17 mouse cellular contexts compared by ENCODE assay signal in genomic region chr11:100067293-100068036, GRCm38 (mm10). TPM values are rescaled to one million over a fixed set of nuclear protein-coding genes. Genes with fewer than 3 reads are reported as not detected.
DNase-seq lines count a peak whose midpoint lies in the region; ATAC-seq lines count a peak whose summit lies in the region.
"Had no signal": no experiment of that assay in that cellular context is flagged by ENCODE, and none has a peak within 500 bp of the region (broad histone marks: within the 10 kb centered on the region; RNA-seq: fewer than 3 reads in every experiment).

No protein-coding gene starts in this region.

- WGBS in intestine, embryonic 14.5 days, result 73% methylated on average over 17 of the region's 17 CpGs

- H3K36me3 ChIP-seq in intestine, embryonic 14.5 days (ENCODE audit: control insufficient read depth, insufficient read depth, low read length), result no peaks in the 10 kb centered on the region
- H3K36me3 ChIP-seq: forebrain, embryonic 15.5 days; hindbrain, embryonic 10.5 days; liver, embryonic 13.5 days had no signal

- H3K9ac ChIP-seq in intestine, embryonic 14.5 days (ENCODE audit: low read length), result no peak overlapping the region
- H3K9ac ChIP-seq: forebrain, embryonic 15.5 days; liver, embryonic 13.5 days had no signal

- H3K27me3 ChIP-seq in intestine, embryonic 14.5 days (replicated peaks; ENCODE audit: control insufficient read depth, insufficient read depth, low read length), result no peaks in the 10 kb centered on the region
- H3K27me3 ChIP-seq: forebrain, embryonic 15.5 days; liver, embryonic 13.5 days had no signal

- no peaks in the 10 kb centered on the region for H3K4me1 ChIP-seq in intestine, embryonic 14.5 days (replicated peaks; ENCODE audit: control insufficient read depth, insufficient read depth, low read length)
- H3K4me1 ChIP-seq: forebrain, embryonic 15.5 days; hindbrain, embryonic 10.5 days; liver, embryonic 13.5 days had no signal

- H3K27ac ChIP-seq in intestine, embryonic 14.5 days (ENCODE audit: low read depth), result no peak overlapping the region
- H3K27ac ChIP-seq: forebrain, embryonic 15.5 days; hindbrain, embryonic 10.5 days; liver, embryonic 13.5 days had no signal

- peak; percentile 43; the same call in 1 of the 2 replicates for ATAC-seq in intestine, embryonic 14.5 days (replicated peaks; ENCODE audit: low FRiP score, low TSS enrichment, low read depth)
- ATAC-seq: forebrain, embryonic 15.5 days; midbrain, embryonic 16.5 days had no signal

- H3K4me2 ChIP-seq in intestine, embryonic 14.5 days (ENCODE audit: low read length), result no peak overlapping the region
- H3K4me2 ChIP-seq: forebrain, embryonic 15.5 days; liver, embryonic 13.5 days had no signal

- peak; percentile 6 for DNase-seq in right cerebral cortex, adult 18-20 months
- DNase-seq in right cerebral cortex, postnatal 4 days, result no peak
- DNase-seq in intestine, embryonic 14.5 days (ENCODE audit: low spot score), result no peak
- peak; percentile 69 for DNase-seq in lung, postnatal 25 days (ENCODE audit: low spot score)
- DNase-seq in layer of hippocampus, postnatal 10 days (ENCODE audit: low spot score in 2 of 2), result no peak
- DNase-seq in cerebellum, adult 9-11 months, result no peak
- DNase-seq in adrenal gland, adult 18-20 months (ENCODE audit: low spot score in 2 of 2), result no peak
- DNase-seq: heart, adult 18-20 months; liver, embryonic 13.5 days; right cerebral cortex, postnatal 25 days had no signal

- no peaks in the 10 kb centered on the region for H3K9me3 ChIP-seq in intestine, embryonic 14.5 days (ENCODE audit: control insufficient read depth, low read length)
- H3K9me3 ChIP-seq: forebrain, embryonic 15.5 days; hindbrain, embryonic 10.5 days; liver, embryonic 13.5 days had no signal

- no peak overlapping the region for H3K4me3 ChIP-seq in intestine, embryonic 14.5 days (ENCODE audit: low read depth, low read length)
- H3K4me3 ChIP-seq: forebrain, embryonic 15.5 days; hindbrain, embryonic 10.5 days; liver, embryonic 13.5 days had no signal

RNA-seq across cellular contexts. Expression of gene Krt31, which starts 17.1 kb away (rescaled TPM):
- not detected in 2 replicates for polyA plus RNA-seq in intestine, embryonic 14.5 days (2014; fragmentation: Nextera tagmentation; extraction: Ambion mirVana)
- total RNA-seq in layer of hippocampus, postnatal 10 days (2021), result not detected
- not detected for total RNA-seq in adrenal gland, adult 18-20 months (2021)
- total RNA-seq: heart, adult 18-20 months; left cerebral cortex, adult 8-10 months had no signal
- polyA plus RNA-seq: cortical plate, adult 2 months; forebrain, embryonic 15.5 days; hindbrain, embryonic 10.5 days; kidney, embryonic 14.5 days; liver, embryonic 13.5 days; midbrain, embryonic 16.5 days; neural tube, embryonic 14.5 days had no signal

RNA-seq across cellular contexts. Expression of gene Krt32, which starts 20.6 kb away (rescaled TPM):
- not detected in 2 replicates for polyA plus RNA-seq in intestine, embryonic 14.5 days (2014; fragmentation: Nextera tagmentation; extraction: Ambion mirVana)
- not detected for total RNA-seq in layer of hippocampus, postnatal 10 days (2021)
- total RNA-seq in adrenal gland, adult 18-20 months (2021), result not detected
- total RNA-seq: heart, adult 18-20 months; left cerebral cortex, adult 8-10 months had no signal
- polyA plus RNA-seq: forebrain, embryonic 15.5 days; hindbrain, embryonic 10.5 days; kidney, embryonic 14.5 days; liver, embryonic 13.5 days; midbrain, embryonic 16.5 days; neural tube, embryonic 14.5 days had no signal

RNA-seq across cellular contexts. Expression of gene Krt34, which starts 26.1 kb away (rescaled TPM):
- not detected in 2 replicates for polyA plus RNA-seq in intestine, embryonic 14.5 days (2014; fragmentation: Nextera tagmentation; extraction: Ambion mirVana)
- total RNA-seq in layer of hippocampus, postnatal 10 days (2021), result not detected
- not detected for total RNA-seq in adrenal gland, adult 18-20 months (2021)
- total RNA-seq: heart, adult 18-20 months; left cerebral cortex, adult 8-10 months had no signal
- polyA plus RNA-seq: cortical plate, adult 2 months; forebrain, embryonic 15.5 days; hindbrain, embryonic 10.5 days; kidney, embryonic 14.5 days; liver, embryonic 13.5 days; midbrain, embryonic 16.5 days; neural tube, embryonic 14.5 days had no signal

RNA-seq across cellular contexts. Expression of gene Krt35, which starts 28.6 kb away (rescaled TPM):
- polyA plus RNA-seq in intestine, embryonic 14.5 days (2014; fragmentation: Nextera tagmentation; extraction: Ambion mirVana), result not detected in 2 replicates
- total RNA-seq in layer of hippocampus, postnatal 10 days (2021), result not detected
- not detected for total RNA-seq in adrenal gland, adult 18-20 months (2021)
- total RNA-seq: heart, adult 18-20 months; left cerebral cortex, adult 8-10 months had no signal
- polyA plus RNA-seq: cortical plate, adult 2 months; forebrain, embryonic 15.5 days; hindbrain, embryonic 10.5 days; kidney, embryonic 14.5 days; liver, embryonic 13.5 days; midbrain, embryonic 16.5 days; neural tube, embryonic 14.5 days had no signal

RNA-seq across cellular contexts. Expression of gene Krt33b, which starts 37.8 kb away (rescaled TPM):
- 0.11 TPM in 1 of 2 replicates, not detected in the other for polyA plus RNA-seq in intestine, embryonic 14.5 days (2014; fragmentation: Nextera tagmentation; extraction: Ambion mirVana)
- total RNA-seq in layer of hippocampus, postnatal 10 days (2021), result not detected
- total RNA-seq in adrenal gland, adult 18-20 months (2021), result not detected
- total RNA-seq: heart, adult 18-20 months; left cerebral cortex, adult 8-10 months had no signal
- polyA plus RNA-seq: cortical plate, adult 2 months; forebrain, embryonic 15.5 days; hindbrain, embryonic 10.5 days; kidney, embryonic 14.5 days; liver, embryonic 13.5 days; neural tube, embryonic 14.5 days had no signal

Comparison
In these comparisons a context has a peak if more than half of its experiments do, and no peak if none do; other contexts are left out.
1. DNase-seq: peak in right cerebral cortex, adult 18-20 months (single experiment) and lung, postnatal 25 days (single experiment); none in right cerebral cortex, postnatal 4 days (single experiment), intestine, embryonic 14.5 days (single experiment), layer of hippocampus, postnatal 10 days (0 of 2), cerebellum, adult 9-11 months (single experiment) and adrenal gland, adult 18-20 months (0 of 2).